Mouse (Mus musculus) cerebellum, postnatal 25 days (tissue): Measurements from ENCODE around the gene Cfap77.
A peak's percentile ranks its signal among the peaks of the same experiment; 100 is the strongest.

ENCODE experiments used
- DNase-seq, 2 experiments: peaks; one replicate each; pipeline ENCODE4 v3.0.0; 2021; ENCODE audit warnings: mixed read lengths in 2 of 2

The Cfap77 gene

DNA sequence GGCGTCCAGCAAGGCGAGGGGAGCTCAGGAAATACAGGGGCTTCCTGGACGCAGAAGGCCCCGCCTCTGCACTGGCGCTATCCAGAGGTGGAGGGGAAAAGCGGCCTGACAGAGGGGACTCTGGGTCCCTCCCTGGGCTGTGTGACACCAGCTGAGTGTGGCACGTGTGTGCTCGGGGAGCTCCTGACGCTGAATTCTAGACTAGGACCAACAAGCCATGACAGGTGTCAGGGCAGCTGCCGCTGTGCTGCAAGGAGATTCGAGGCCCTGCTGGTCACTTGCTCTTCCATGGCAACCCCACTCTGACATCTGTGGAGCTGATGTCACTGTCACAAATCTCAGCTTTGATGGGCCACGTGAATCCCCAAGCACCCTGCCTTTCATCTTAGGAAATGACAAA is 60.9 kb downstream of the Cfap77 start:
- DNase-seq = no peak

DNA sequence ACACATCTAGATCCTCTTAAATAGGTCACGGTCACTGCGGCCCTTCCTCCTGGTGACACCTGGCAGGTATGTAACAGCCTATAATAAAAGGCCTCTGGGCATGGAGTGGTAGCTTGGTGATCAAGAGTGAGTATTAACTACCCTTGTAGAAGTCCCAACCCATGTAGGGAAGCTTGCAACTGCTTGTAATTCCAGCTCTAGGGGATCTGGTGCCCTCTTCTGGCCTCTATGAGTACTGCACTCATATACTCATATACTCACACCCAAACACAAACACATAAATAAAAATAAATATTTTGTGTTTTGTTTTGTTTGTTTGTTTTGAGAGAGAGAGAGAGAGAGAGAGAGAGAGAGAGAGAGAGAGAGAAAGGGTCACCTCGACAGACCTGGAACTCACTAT is 66.1 kb downstream of the Cfap77 start:
- no peak for DNase-seq

DNA sequence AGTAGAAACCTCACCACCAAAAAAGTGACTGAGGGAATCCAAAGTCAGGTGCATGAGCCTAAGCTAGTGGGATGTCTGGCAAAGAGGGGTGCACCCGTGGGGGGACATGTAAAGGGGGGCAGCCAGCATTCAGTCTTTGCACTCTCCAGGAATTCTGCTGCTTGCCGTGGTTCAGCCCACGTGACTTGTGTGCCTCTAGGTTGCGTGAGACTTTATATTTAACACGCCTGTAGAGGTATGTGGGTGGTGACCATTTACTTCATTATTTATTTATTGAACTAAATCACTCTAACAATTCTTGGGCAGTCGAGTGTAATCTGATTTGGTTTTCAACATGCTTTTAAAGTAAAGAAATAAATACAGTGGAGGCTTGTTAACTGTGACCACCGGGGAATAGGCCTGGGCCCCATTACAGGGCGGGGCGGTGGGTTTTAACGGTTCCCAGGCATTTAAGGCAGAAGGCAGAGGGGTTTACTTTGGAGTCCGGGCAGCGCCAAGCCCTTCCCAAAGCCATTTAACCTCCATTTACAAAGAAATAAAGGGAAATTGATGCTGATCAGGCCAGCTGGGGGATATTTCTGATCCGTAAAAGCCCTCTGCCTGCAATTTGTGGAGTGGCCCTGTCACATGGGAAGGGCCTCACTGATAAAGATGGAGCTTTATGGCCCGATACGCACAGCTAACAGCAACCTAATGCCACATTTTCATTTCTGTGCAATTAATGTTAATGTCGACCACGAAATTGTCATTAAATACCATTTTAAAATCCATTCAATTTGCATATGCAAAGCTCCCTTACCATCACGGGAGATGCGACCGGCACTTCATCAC is 74.6 kb downstream of the Cfap77 start:
- DNase-seq = no peak

DNA sequence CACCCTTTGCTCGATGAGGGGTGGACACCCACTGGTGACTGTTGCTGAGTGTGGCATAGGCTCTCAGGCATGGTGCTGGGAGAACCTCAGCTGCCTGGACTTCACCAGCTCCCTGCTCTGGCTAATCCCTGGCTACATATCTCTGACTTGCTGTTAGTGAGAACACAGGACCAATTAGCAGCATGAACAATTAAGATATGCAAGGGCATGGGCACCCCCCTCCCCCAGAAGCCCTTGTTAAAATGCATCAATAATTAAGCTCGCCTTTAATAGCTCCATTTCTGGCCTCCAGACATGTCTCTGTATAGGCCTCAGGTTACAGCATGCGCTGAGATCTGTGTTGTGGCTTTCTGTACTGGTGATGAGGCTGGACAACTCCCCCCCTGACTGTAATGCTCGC is 76.4 kb downstream of the Cfap77 start:
- no peak for DNase-seq

DNA sequence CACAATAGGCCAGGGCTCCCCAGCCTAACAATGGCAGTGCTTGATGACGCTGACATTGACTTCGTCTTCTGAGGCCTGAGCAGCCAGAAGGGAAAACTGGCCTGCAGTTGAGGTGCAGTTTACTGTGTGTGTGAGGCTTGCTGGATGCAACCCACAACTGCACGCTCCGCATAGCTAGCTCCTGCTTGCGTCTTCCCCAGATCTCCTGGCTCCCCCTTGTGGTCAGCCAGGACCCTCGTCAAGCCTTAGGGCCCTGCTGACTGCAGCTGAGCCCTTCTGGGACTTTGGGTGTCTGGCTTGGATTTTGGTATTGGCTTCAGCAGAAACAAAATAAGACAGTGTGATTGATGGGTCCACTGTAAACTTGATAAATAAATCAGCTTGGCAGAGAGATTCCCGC is 78.2 kb downstream of the Cfap77 start:
- peak; percentile 78 to 90 for DNase-seq

DNA sequence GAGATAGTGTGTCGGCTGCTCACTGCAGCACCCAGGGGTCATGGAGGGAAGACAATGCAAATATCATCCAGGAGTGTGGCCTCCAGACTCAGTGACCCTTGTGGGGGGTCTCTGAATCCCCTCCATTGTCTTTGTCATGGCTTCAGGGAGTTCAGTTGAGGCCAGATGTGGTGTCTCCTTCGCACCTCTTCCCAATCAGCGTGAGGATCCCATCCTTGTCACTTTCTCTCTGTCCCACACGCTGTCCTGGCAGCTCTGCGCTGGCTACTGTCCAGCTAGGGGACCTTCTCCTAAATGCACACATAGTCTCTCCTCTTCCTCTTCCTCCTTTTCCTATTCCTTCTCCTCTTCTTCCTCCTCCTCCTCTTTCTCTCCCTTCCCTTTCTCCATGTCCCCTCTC is 79.3 kb downstream of the Cfap77 start:
- no peak for DNase-seq

DNA sequence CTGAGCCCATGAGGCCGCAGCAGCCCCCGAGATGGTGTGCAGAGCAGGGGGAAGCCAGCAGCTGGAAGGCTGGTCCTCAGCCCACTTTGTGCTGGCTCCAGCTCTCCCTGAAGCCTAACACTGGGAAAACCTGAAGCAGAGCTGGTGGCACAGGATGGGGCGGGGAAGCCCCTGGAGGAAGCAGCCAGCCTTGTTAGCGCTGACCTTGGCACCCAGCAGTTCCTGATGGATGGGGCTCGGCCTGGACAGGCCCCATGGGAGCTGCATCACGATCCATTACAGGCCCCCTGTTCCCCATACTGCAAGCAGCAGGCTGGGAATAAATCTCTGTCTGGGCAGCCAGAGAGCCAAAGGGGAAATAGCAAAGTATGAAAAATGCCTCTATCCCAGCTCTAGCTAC is 80.3 kb downstream of the Cfap77 start:
- peak in 1 of 2 experiments; percentile 13 for DNase-seq

DNA sequence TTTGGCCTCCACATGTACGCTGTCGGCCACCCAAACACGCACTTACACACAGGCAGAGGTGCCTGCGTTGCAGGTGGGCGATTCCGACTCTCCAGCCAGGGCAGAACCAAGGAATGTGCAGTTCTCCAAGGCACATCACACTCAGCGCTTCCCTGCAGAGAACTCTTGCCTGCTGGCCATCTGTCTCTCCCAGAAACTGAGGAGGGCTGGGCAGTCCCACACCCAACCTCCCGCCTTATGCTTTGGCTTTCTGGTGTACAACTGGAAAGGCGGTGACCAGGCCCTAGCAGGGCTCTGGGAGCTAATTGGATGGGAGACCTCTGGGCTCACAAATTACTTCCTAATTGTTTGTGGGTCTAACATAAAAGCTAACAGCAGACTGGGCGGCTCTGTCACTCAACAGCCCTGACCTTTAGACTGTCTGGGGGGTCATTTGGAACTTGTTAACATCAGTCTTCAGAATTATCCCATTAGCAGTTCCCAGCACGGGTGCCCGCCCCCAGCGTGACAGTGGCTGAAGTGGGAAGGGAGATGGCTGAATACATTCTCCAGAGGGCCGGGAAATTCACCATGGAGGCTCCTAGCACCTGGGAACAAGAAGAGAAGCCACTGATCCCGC is 80.9 kb downstream of the Cfap77 start:
- DNase-seq = peak; percentile 60 to 69

DNA sequence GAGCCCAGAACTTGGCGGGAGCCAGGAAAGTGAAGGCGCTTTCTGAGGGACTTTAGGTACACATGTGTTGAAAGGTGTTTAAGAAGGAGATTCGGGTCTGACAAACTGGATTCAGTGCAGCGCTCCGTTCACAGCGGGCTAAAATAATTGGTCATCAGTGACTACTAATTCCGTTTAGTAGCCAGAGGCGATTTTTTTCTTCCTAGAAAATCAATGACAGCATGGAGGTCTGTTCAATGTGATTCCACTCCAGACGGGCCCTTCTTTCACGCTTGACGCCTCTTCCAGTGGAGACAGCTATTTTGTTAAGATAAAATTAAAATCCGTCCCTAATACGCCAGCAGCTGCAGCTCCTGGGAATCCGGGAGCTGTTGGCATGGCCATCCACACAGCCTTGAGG is 84.4 kb downstream of the Cfap77 start:
- DNase-seq = no peak

DNA sequence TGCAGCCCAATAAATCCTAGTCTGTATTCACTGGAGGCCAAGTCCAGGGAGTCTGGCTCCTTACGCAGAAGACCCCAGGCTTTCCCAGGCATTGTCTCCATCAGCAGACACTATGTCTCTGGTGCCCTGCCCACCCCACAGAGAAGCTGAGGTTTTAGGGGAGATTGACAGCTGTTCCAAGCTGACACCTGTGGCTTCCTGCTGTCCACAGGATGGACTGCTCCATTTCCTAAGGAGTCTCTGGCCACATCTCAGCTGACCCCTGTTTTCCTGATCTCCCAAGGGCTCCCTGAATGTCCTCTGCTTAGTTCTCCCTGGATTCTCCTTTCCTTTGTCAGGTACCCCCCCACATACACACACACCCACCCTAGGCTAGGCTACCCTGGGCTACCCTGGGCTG is 86.6 kb downstream of the Cfap77 start:
- no peak for DNase-seq

DNA sequence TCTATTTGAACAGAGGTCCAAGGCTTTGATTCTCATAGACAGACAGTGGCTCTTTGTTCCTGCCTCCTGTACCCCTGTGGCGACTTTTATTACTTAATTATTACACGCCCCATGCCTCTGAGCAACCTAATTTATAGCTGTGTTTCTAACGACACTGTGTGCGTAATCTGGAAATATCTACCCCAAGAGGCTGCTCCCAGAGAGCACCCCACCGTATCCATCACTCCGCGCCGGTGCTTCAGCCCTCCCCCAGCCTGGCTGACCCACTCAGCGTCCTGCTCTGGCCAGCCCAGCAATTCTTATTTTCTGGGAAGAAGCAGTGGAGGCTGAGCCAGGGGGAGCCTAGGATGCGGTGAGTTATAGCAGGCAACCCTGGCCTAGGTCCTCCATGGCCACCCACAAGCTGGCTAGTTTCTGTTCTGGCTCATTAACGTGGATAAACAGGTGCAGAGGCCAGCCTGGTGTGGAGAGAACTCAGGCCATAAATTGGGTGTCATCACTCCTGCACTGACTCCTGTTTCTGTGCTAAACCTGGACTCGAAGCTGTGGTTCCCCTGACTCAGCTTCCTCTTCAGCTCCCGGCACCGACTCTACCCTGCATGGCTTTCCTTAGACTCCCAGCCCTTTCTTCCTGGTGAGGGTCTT is 88.6 kb downstream of the Cfap77 start:
- DNase-seq = no peak

DNA sequence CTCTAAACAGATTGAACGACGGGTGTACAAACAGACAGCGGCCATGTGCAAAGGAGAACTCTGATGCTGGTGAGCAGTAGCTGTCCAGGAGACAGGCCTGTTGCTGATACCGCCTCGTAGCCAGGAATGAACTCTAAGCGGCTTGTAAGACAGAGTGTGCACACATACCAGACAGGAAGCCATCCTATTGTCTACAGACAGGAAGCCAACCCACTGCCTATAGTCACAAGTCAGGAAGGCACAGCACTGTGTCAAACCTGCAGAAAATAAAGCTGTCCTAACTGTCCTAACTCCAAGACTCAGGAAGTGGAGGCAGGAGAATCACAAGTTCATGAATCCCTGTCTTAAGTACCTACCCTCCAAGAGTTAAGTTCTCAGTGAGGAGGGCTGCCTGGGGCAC is 91.3 kb downstream of the Cfap77 start:
- DNase-seq = no peak

DNA sequence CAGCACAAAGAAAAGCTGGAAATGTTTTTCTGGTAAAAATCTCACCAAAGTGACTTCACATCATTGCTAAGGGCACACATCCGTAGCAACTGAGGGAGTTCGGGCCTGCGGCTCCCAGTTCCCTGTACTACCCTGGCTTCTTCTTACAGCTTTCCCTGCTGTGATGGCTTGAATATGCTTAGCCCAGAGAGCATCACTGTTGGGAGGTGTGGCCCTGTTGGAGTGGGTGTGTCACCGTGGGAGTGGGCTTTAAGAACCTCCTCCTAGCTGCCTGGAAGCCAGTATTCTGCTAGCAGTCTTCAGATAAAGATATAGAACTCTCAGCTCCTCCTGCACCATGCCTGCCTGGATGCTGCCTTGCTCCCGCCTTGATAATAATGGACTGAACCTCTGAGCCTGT is 93.2 kb downstream of the Cfap77 start:
- DNase-seq = no peak

DNA sequence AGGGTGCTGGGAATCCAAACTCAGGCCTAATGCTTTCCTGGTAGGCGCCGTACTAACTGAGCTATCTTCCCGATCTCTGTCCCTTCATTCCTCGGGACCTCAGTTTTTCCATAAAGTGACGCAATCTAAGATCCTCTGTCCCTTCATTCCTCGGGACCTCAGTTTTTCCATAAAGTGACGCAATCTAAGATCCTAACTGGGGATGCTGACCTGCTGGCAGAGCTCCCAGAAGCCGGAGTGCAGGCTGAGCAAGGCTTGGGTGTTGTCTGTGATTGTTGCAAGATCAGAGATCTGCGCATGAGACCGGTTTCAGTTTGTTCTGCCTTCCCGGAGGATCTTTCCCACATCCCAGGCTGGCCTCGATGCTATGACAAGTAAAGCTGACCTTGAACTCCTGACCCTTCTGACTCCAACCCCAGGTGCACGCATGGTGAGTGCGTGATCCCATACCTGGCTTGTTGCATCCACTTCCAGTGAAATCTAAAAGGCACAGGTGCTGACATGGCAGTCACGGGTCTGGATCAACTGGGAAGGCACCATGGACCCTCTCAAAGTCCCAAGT is 93.8 kb downstream of the Cfap77 start:
- DNase-seq = no peak

DNA sequence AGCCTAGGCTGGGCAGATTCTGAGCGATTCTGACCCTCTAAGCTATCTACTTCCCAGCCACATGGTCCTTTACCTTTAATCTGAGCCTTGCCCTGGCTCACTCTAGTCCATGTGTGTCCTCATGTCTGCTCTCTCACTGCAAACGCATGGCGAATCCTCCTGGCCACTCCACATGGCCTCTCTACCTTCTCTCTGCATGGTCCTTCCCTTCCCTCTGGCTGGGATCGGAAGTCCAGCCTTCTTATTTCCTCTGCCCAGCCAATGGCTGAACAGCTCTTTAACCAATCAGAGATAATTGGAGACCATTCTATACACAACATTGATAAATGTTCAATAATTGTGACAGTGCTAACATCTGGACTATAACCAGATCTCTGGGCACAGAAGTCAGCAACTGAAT is 98.0 kb downstream of the Cfap77 start:
- no peak for DNase-seq

DNA sequence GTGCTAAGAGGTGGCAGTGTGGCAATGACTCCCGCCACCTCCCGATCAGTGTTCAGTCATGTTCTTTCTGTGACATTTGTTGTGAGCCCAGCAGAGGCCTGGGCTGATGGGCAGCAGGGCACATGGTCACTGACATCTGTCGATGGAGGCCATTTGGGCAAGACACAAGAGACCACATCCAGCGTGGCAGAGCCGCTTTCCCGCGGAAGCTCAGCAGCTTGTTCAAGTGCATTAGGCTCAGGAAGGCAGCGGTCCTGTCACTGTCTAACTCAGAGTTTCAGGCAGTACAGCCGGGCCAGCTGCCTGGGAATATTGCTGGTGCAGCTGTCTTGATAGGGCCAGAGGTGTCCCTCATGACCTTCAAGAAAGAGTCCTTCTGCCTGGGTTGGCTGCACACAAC is 100.3 kb downstream of the Cfap77 start:
- no peak for DNase-seq

DNA sequence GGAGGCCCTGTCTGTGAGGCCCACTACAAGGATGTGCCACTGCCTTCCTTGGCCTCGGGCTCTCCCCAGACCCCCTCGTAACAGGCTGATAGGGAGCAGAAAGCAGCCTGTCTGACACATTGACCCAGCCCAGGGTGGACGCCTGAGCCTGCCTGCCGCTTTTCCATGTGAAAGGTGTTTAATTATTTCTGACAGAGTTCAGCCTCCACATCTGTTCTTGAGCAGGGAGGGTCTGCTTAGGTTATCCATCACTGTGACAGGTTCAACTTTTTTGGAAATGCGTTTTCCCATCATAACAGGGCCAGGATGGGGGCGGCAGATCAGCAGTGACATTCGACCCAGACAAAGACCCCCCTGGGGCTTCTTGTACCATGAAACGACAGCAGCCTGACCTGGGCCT is 101.9 kb downstream of the Cfap77 start:
- no peak for DNase-seq

DNA sequence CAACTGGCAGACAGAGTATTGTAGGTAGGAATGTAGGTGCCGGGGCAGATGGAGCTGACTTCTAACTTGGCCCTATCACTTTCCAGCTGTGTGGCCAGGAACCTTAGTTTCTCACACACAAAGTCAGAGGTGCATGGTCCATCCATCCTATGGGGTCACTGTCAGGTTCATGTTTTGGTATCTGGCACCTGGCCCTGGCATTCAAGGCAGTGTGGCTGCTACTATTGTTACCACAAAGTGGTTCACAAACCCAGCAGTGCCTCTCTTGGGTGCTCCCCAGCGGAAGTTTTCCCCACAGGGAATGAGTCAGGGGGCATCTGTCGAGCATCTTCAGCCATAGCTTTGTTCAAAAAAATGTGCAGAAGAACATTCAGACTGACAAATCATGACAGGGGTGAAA is 108.6 kb downstream of the Cfap77 start:
- DNase-seq = no peak

DNA sequence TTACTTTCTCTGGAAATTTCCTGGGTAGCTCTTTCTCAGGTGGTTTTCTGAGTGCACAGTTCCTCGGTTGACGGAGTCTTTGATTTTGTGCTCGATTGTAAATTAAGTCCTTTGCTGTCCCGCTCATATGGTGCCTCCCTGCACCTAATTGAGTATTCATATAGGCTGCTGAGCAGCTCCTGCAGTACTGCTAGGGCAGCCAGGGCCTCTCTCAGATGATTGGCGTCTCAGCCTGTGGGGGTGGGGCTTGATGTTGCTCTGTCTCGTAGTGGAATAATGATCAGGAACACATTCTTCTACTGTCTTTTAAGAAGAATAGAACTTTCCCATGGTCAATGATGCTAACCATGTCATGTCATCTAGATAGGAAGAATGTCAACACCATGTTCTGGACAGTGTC is 109.5 kb downstream of the Cfap77 start:
- DNase-seq = no peak

DNA sequence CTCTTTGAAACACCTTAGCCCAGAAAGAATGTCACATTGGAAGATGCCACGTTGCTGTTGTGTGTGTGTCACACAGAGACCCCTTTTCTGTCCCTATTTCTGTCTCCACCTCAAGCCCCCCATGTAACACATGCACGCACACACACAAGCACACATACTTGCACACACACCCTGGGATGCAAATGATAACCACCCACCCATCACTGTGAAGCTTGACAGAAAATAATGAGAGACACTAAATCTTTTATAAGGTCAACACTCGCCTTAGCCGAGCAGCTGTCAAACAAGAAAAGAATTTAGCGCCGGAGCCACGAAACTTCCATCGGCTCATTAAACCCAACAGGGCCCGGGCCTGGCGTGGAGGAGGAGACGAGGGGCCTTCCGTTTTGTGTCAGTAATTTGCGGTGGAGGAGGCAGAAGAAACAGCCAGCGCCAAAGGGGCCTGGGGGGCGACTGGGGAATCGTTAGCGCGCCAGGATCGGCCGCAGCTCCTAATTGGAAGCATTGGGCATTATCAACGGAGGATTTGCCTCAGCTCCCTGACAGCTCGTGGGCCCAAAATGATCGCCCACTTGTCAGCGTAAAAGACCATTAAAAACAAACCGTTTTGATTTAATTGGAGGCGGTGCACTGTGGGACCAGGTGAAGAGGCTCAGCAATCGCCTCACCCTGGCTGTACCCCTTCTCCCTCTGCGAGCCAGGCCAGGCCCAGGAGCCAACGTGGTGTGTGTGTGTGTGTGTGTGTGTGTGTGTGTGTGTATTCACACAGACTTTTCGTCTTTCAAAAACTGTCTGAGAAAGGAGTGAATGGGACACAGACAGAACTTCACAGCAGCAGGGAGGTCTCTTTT is 111.0 kb downstream of the Cfap77 start:
- DNase-seq = no peak

DNA sequence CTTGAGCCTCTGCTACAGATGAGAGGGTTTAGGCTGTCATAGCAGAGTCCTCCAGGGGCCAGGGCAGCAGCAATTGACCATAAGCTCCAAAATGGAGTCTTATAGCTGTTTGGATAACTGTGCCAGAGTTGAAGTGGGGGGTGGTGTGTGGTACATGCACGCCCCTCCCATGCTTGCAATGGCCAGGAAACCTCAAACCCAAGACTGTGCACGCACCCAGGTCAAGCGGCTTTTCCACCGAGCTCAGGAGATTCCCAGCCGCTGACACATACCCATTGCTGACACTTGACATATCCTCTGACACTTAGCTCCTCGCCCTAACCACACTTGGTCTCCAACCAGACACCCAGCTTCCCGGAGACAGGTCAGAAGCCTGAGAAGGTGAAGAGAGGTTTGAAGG is 115.9 kb downstream of the Cfap77 start:
- no peak for DNase-seq

DNA sequence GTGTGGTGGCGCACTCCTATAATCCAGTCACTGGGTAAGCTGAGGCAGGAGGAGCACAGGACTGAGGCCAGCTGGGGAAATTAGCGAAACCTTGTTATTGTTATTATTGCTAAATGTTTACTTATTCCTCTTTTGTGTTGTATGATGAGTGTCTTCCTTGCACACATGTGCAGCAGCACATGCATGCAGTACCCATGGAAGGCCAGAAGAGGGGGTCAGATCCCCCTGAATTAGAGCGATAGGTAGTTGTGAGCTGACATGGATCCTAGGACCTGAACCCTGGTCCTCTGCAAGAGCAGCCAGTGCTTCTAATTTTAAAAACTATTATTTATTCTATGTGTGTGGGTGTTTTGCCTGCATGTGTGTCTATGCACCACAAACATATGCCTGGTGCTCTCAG is 124.3 kb downstream of the Cfap77 start:
- DNase-seq = no peak

DNA sequence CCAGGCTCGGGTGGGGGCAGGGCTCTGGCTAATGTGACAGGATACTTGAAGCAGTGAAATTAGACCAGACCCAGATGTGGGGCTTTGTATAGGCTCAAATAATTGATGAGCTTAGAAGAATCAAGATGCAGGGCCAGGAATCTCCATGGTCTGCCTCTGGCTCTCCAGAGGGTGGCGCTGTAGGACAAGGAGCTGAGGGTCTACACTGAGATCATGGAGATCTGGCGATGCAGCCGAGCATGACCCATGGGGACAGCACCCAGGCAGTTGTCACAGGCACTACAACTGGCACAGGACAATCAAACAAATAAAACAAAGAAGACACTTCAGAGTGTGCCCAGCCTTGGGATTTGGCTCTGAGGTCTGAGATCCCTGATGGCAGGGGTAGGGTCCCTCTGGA is 131.0 kb downstream of the Cfap77 start:
- peak; percentile 83 to 90 for DNase-seq
